Mouse (Mus musculus) spleen, adult 18-20 months (tissue): ENCODE measurements around the gene Chrnb4.

Experiments
- DNase-seq, 2 experiments: peaks; one replicate each; pipeline ENCODE4 v3.0.0; 2022; ENCODE audit warnings: mixed read lengths in 2 of 2

Gene Chrnb4

GRCm38 (mm10) chr9:55048211-55048880 lies at the start of gene Chrnb4:
Gene Chrnb4 (minus strand): TSS chr9:55048779.
- no peak for DNase-seq

GRCm38 (mm10) chr9:55096870-55097269 lies 48.3 kb upstream of the Chrnb4 start:
- no peak for DNase-seq

GRCm38 (mm10) chr9:55096033-55096432 lies 47.5 kb upstream of the Chrnb4 start:
- no peak for DNase-seq

- no peak for DNase-seq
Measured at GRCm38 (mm10) chr9:55090141-55090540, 41.6 kb upstream of the Chrnb4 start.

- DNase-seq = no peak
Measured at GRCm38 (mm10) chr9:55089226-55089625, 40.6 kb upstream of the Chrnb4 start.

- no peak for DNase-seq
Measured at GRCm38 (mm10) chr9:55083154-55083913, 34.8 kb upstream of the Chrnb4 start.

- no peak for DNase-seq
Measured at GRCm38 (mm10) chr9:55067965-55068265, 19.3 kb upstream of the Chrnb4 start.

GRCm38 (mm10) chr9:55067260-55067964 lies 18.8 kb upstream of the Chrnb4 start:
- no peak for DNase-seq

- DNase-seq = no peak
Measured at GRCm38 (mm10) chr9:55065241-55065640, 16.7 kb upstream of the Chrnb4 start.

- DNase-seq = no peak
Measured at GRCm38 (mm10) chr9:55058067-55058466, 9.5 kb upstream of the Chrnb4 start.

- DNase-seq = no peak
Measured at GRCm38 (mm10) chr9:55055386-55055930, 6.9 kb upstream of the Chrnb4 start.

- no peak for DNase-seq
Measured at GRCm38 (mm10) chr9:55046764-55047163, 1.8 kb downstream of the Chrnb4 start.

GRCm38 (mm10) chr9:55045001-55045400 lies 3.6 kb downstream of the Chrnb4 start:
- no peak for DNase-seq

- no peak for DNase-seq
Measured at GRCm38 (mm10) chr9:55043688-55044087, 4.9 kb downstream of the Chrnb4 start.

- no peak for DNase-seq
Measured at GRCm38 (mm10) chr9:55041389-55041788, 7.2 kb downstream of the Chrnb4 start.

- no peak for DNase-seq
Measured at GRCm38 (mm10) chr9:55039983-55040382, 8.6 kb downstream of the Chrnb4 start.

GRCm38 (mm10) chr9:55038948-55039347 lies 9.6 kb downstream of the Chrnb4 start:
- no peak for DNase-seq

GRCm38 (mm10) chr9:55031435-55032167 lies 17.0 kb downstream of the Chrnb4 start:
- DNase-seq = no peak

GRCm38 (mm10) chr9:55026275-55026663 lies 22.3 kb downstream of the Chrnb4 start, which contains the start of gene Chrna3:
Gene Chrna3 (minus strand): TSS chr9:55026562.
- no peak for DNase-seq

GRCm38 (mm10) chr9:55025534-55026274 lies 22.9 kb downstream of the Chrnb4 start:
- no peak for DNase-seq

GRCm38 (mm10) chr9:55023902-55024583 lies 24.5 kb downstream of the Chrnb4 start:
- peak; percentile 45 to 81 for DNase-seq
